Mouse (Mus musculus) adrenal gland, postnatal 14 days (tissue): ENCODE measurements around the gene Olfr521. TPM values are rescaled to one million over a fixed set of nuclear protein-coding genes. Genes with fewer than 3 reads are reported as not detected.
A peak's percentile ranks its signal among the peaks of the same experiment; 100 is the strongest.
"Not testable (repeated sequence)": the region's sequence is repeated elsewhere in the genome, so short reads cannot be mapped to it uniquely, and the experiment has no call there.

Experiments used
- DNase-seq: peaks from one replicate; pipeline ENCODE4 v3.0.0; 2021; ENCODE audit warnings: mixed read lengths
- total RNA-seq: library from RNA; stranded (reverse); gene quantifications from 2 replicates; pipeline ENCODE4 v1.2.3, GENCODE M21; 2021

Olfr521 gene
- total RNA-seq, 1 experiment from 2014 or later = not detected

DNA sequence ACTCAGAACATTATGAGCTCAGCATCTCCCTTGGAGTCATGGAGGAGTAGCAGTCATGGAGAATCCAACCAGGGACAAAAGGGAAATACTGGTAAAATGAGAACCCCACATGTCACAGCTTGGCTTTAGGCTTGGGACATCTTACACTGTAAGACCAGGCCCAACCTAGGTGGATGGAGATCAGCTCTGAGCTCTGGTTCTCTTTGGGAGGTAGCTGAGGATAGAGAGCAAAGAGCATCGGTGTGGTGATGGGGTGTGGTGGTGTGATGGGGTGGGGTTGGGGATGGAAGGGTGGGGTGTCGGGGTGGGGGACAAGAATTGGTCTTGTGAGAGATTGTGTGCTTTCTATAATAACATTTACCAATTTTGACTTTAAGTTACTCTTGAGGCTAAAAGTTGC lies 47.5 kb downstream of the Olfr521 start:
- no peak for DNase-seq

DNA sequence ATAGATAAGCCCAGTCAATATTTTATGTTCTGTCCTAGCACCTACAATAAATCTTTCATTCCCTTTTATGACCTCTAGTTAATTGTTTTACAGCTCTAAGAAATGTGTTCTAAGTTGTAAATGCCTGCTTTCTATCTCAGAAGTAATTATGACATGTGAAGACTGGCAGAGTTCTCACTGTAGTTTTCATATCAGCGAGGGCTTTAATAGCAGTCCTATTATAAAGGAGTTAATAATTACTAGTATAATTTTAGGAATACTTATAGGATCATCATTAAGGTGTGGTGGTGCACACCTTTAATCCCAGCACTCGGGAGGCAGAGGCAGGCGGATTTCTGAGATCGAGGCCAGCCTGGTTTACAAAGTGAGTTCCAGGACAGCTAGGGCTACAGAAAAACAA lies 48.4 kb downstream of the Olfr521 start:
- DNase-seq = no peak

DNA sequence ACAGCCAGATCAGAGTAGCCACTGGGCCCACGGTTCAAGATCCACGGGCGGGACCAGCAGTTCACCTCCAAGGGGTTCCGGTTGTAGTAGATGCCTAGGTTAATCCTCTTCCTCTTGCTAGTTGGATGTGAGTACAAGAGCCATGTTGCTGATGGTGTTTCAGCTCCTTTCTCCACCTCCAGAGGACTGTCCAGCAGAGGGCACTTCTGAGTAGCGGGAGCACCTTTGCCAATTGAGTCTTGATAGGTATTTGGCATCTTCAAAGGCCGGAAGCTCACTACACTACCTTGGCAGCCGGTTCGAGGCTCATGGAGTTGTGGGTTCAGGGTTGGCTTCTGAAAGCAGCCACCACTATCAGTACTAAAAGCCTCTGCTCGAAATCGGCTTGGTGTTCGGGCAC lies 50.1 kb downstream of the Olfr521 start:
- DNase-seq = peak; percentile 52

DNA sequence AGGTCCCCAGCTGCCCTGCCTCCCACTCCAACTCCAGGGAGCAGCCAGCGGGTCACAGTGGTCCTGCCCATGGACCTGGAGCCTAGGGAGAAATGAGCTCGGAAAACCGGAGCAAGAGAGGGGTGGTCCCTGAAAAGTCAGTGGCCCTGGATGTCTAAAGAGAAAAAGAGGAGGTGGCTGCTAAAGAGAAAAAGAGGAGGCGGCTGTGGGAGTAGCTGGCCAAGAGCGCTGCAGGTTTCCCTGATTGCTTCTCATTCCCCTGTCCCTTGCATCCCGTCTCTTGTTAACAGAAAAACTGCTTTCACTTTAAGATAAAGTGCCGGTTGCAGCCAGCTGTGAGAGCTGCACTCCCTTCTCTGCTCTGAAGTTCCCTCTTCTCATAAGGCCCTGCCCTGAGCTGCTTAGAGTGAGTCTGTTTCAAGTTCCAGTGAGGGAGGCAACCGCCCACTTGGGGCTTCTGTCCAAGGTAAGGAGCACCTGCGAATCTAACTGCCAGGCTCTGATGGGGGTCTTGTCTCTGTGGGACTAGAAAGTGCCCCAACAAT lies 54.9 kb downstream of the Olfr521 start:
- not testable (repeated sequence) for DNase-seq

Other genes starting within 250 kb of the Olfr521 start
- 48.9 and 57.9 TPM in 2 replicates for gene Arrb1, start 228.0 kb upstream of the Olfr521 start, total RNA-seq
- 14.7 and 16.5 TPM in 2 replicates for gene Tpbgl, start 136.4 kb upstream of the Olfr521 start, total RNA-seq
- 19.8 and 26.8 TPM in 2 replicates for gene Slco2b1, start 52.2 kb upstream of the Olfr521 start, total RNA-seq
- not detected in 2 replicates for gene Olfr520, start 33.2 kb upstream of the Olfr521 start, total RNA-seq
- 2.6 and 3.3 TPM in 2 replicates for gene Neu3, start 64.9 kb downstream of the Olfr521 start, total RNA-seq
- gene Xrra1, start 95.6 kb downstream of the Olfr521 start, total RNA-seq = 1.1 and 2.0 TPM in 2 replicates
- gene Spcs2, start 100.0 kb downstream of the Olfr521 start, total RNA-seq = 129 and 145 TPM in 2 replicates
- gene Rnf169, start 216.9 kb downstream of the Olfr521 start, total RNA-seq = 18.6 and 19.1 TPM in 2 replicates
- 0.26 TPM in 1 of 2 replicates, not detected in the other for gene Chrdl2, start 242.7 kb downstream of the Olfr521 start, total RNA-seq